Mouse (Mus musculus) hindbrain, embryonic 14.5 days (tissue): Measurements from ENCODE around the gene Cyp2c23. TPM values are rescaled to one million over a fixed set of nuclear protein-coding genes. Genes with fewer than 3 reads are reported as not detected.
A peak's percentile ranks its signal among the peaks of the same experiment; 100 is the strongest.

Experiments used
- ATAC-seq: fragments of 200-750 bp; cut with Nextera tagmentation; 2 replicates; pipeline ENCODE4 v1.8.0; 2017; ENCODE audit warnings: moderate number of reproducible peaks, mild to moderate bottlenecking, moderate TSS enrichment, moderate library complexity; ENCODE audit not compliant: low FRiP score
- DNase-seq: peaks from one replicate; pipeline ENCODE4 v3.0.0-alpha.2; 2015; ENCODE audit warnings: low spot score
- H3K27ac ChIP-seq: fragments of 300-500 bp; sonication (generic); 2 replicates; pipeline ENCODE4 v1.5.1; 2014; ENCODE audit warnings: mild to moderate bottlenecking, moderate library complexity
- H3K27me3 ChIP-seq: fragments of 300-500 bp; sonication (generic); 2 replicates; pipeline ENCODE4 v1.6.1; 2014; ENCODE audit warnings: mild to moderate bottlenecking, low read length, mixed read lengths; ENCODE audit not compliant: control insufficient read depth, insufficient read depth
- H3K36me3 ChIP-seq: fragments of 300-500 bp; sonication (generic); replicated peaks from 2 replicates; pipeline ENCODE4 v1.6.1; 2014; ENCODE audit not compliant: control insufficient read depth, insufficient read depth
- H3K4me1 ChIP-seq: fragments of 300-500 bp; sonication (generic); replicated peaks from 2 replicates; pipeline ENCODE4 v1.6.1; 2014; ENCODE audit warnings: antibody characterized with exemption, low read length, mixed read lengths; ENCODE audit not compliant: control insufficient read depth, insufficient read depth
- H3K4me2 ChIP-seq: fragments of 300-500 bp; sonication (generic); replicated peaks from 2 replicates; pipeline ENCODE4 v1.6.1; 2014; ENCODE audit warnings: mild to moderate bottlenecking, moderate library complexity
- H3K4me3 ChIP-seq: fragments of 300-500 bp; sonication (generic); replicated peaks from 2 replicates; pipeline ENCODE4 v1.5.1; 2014; ENCODE audit warnings: mild to moderate bottlenecking, low read length
- H3K9ac ChIP-seq: fragments of 300-500 bp; sonication (generic); 2 replicates; pipeline ENCODE4 v1.6.1; 2014
- H3K9me3 ChIP-seq: fragments of 300-500 bp; sonication (generic); 2 replicates; pipeline ENCODE4 v1.6.1; 2016; ENCODE audit warnings: low read length; ENCODE audit not compliant: control insufficient read depth
- WGBS: fragments of 180-500 bp; shearing (Covaris S2); extraction: QIAGEN DNeasy Blood & Tissue Kit; methylation state at CpG from one replicate; pipeline ENCODE4 v1.1.7; 2014; 5-methylcytosine and 5-hydroxymethylcytosine counted together
- polyA plus RNA-seq: library from polyadenylated mRNA; unstranded; fragments of >200 nt; fragmentation: Nextera tagmentation; extraction: Ambion mirVana; gene quantifications from 2 replicates; pipeline ENCODE4 v1.2.1, GENCODE M21; 2014

The Cyp2c23 gene
- polyA plus RNA-seq, 1 experiment from 2014 or later: not detected

- no peaks in the 10 kb centered on the region for H3K27me3 ChIP-seq
- peak within 1 kb of the TSS; percentile 13 for H3K4me3 ChIP-seq
- H3K4me2 ChIP-seq: peak within 1 kb of the TSS; percentile 48
- no peak for DNase-seq
- no peaks in the 10 kb centered on the region for H3K9me3 ChIP-seq
- no peaks in the 10 kb centered on the region for H3K36me3 ChIP-seq
- peaks cover 6% of the 10 kb centered on the region; the same call in 1 of the 2 replicates for H3K4me1 ChIP-seq
- peak within 1 kb of the TSS; percentile 21; the same call in 1 of the 2 replicates for H3K9ac ChIP-seq
- 12% methylated on average over 30 of the region's 30 CpGs for whole genome bisulfite sequencing
- no peak for ATAC-seq
- H3K27ac ChIP-seq: no peak within 1 kb of the TSS
Observed at GRCm38 (mm10) chr19:43986069-43986794, 42.8 kb downstream of the Cyp2c23 start, which contains the start of gene Cpn1. Gene Cpn1, minus strand, starts transcription at chr19:43986556.

- Histone ChIP-seq H3K27ac (no peak overlapping the region), H3K4me1 (peaks cover 6% of the 10 kb centered on the region; the same call in 1 of the 2 replicates), H3K4me3 (no peak overlapping the region), H3K36me3 (no peaks in the 10 kb centered on the region), H3K9me3 (no peaks in the 10 kb centered on the region), H3K9ac (no peak overlapping the region), H3K4me2 (no peak overlapping the region), H3K27me3 (no peaks in the 10 kb centered on the region)
- ATAC-seq (no peak), DNase-seq (no peak)
- WGBS: 92% methylated on average over 5 of the region's 5 CpGs
Observed at GRCm38 (mm10) chr19:43981992-43982391, 47.0 kb downstream of the Cyp2c23 start.

GRCm38 (mm10) chr19:43980711-43981110, 48.3 kb downstream of the Cyp2c23 start:
- ATAC-seq: no peak

GRCm38 (mm10) chr19:43977799-43978198, 51.2 kb downstream of the Cyp2c23 start:
- Histone ChIP-seq H3K9ac (no peak overlapping the region), H3K27ac (no peak overlapping the region), H3K9me3 (no peaks in the 10 kb centered on the region), H3K27me3 (no peaks in the 10 kb centered on the region), H3K4me3 (no peak overlapping the region), H3K4me1 (no peaks in the 10 kb centered on the region), H3K4me2 (no peak overlapping the region), H3K36me3 (no peaks in the 10 kb centered on the region)
- WGBS: 93% methylated on average over 3 of the region's 3 CpGs
- ATAC-seq (no peak), DNase-seq (no peak)

More at GRCm38 (mm10) chr19:43980711-43981110, 48.3 kb downstream of the Cyp2c23 start:
- Histone ChIP-seq H3K27ac (no peak overlapping the region), H3K36me3 (no peaks in the 10 kb centered on the region), H3K4me3 (no peak overlapping the region), H3K9me3 (no peaks in the 10 kb centered on the region), H3K4me1 (no peaks in the 10 kb centered on the region), H3K4me2 (no peak overlapping the region), H3K9ac (no peak overlapping the region), H3K27me3 (no peaks in the 10 kb centered on the region)
- no peak for DNase-seq
- 95% methylated on average over 17 of the region's 17 CpGs for WGBS

GRCm38 (mm10) chr19:43976661-43977060, 52.3 kb downstream of the Cyp2c23 start:
- H3K36me3 ChIP-seq: no peaks in the 10 kb centered on the region
- no peak overlapping the region for H3K4me3 ChIP-seq
- H3K4me1 ChIP-seq: no peaks in the 10 kb centered on the region
- ATAC-seq (no peak), DNase-seq (no peak)
- 79% methylated on average over 6 of the region's 6 CpGs for WGBS
- H3K27me3 ChIP-seq: no peaks in the 10 kb centered on the region
- no peaks in the 10 kb centered on the region for H3K9me3 ChIP-seq
- no peak overlapping the region for H3K27ac ChIP-seq
- no peak overlapping the region for H3K9ac ChIP-seq
- H3K4me2 ChIP-seq: no peak overlapping the region

DNA sequence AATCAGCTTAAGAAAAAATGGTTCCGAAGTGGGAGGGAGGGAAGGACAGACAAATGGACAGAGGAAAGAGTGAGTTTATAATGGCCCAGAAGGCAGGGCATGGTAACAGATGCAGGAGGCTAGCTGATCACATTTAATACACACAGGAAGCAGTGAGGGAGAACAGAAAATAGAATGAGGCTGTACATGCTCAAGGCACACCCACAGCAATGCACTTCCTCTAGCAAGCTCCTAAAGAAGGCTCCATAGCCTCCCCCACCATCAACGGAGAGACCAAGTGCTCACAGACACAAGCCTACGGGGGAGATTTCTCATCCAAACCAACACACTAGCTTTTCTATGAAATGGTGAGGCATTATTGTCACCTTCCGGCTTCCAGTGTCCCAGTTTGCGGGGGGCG, 54.8 kb downstream of the Cyp2c23 start:
- no peaks in the 10 kb centered on the region for H3K27me3 ChIP-seq
- ATAC-seq (no peak), DNase-seq (no peak)
- no peaks in the 10 kb centered on the region for H3K4me1 ChIP-seq
- H3K9me3 ChIP-seq: no peaks in the 10 kb centered on the region
- no peak overlapping the region for H3K9ac ChIP-seq
- H3K36me3 ChIP-seq: no peaks in the 10 kb centered on the region
- no peak overlapping the region for H3K27ac ChIP-seq
- H3K4me3 ChIP-seq: no peak overlapping the region
- WGBS: 90% methylated on average over 6 of the region's 6 CpGs
- no peak overlapping the region for H3K4me2 ChIP-seq

DNA sequence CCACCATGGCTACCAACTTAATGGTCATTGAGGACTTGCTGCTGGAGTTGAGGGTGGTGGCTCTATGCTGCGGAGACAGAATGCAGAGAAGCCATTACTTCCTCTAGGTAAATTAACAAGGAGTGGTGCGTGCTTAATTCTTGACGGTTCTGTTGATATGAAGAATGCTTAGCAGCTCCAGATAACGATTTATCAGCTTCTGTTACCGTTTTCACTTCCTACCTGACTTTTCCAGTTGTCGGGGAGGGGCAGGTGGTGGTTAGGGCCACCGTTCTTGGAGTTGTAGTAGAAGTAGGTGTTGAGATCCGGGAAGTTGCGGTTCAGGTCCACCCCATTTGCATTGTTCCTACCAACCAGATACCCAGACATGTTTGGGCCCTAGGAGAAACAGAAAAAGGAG, 55.3 kb downstream of the Cyp2c23 start:
- no peaks in the 10 kb centered on the region for H3K27me3 ChIP-seq
- no peak overlapping the region for H3K4me3 ChIP-seq
- no peak overlapping the region for H3K4me2 ChIP-seq
- H3K27ac ChIP-seq: no peak overlapping the region
- no peak for ATAC-seq
- DNase-seq: no peak
- H3K9me3 ChIP-seq: no peaks in the 10 kb centered on the region
- no peaks in the 10 kb centered on the region for H3K36me3 ChIP-seq
- WGBS: 93% methylated on average over 9 of the region's 9 CpGs
- H3K9ac ChIP-seq: no peak overlapping the region
- no peaks in the 10 kb centered on the region for H3K4me1 ChIP-seq

DNA sequence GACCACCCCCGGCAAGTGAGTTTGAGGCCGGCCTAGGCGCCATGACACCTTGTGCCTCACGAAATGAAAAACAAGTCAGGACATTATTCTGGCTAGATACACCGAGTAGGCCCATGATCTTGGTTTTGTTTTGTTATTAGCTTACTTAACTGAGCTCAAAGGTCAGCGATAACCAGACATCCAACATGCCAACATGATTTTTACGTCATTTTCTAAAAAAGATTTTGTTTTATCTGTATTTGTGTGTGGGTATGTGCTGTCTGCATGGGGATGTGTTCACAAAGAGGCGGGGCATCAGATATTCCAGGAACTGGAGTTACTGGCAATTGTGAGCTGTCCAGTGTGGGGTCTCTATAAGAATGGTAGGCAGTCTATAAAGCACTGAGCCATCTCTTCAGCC, 56.9 kb downstream of the Cyp2c23 start:
- H3K36me3 ChIP-seq: no peaks in the 10 kb centered on the region
- no peak for ATAC-seq
- H3K4me3 ChIP-seq: no peak overlapping the region
- no peak for DNase-seq
- H3K9ac ChIP-seq: no peak overlapping the region
- H3K27me3 ChIP-seq: no peaks in the 10 kb centered on the region
- WGBS: 96% methylated on average over 8 of the region's 8 CpGs
- no peak overlapping the region for H3K4me2 ChIP-seq
- H3K9me3 ChIP-seq: no peaks in the 10 kb centered on the region
- no peak overlapping the region for H3K27ac ChIP-seq
- no peaks in the 10 kb centered on the region for H3K4me1 ChIP-seq

DNA sequence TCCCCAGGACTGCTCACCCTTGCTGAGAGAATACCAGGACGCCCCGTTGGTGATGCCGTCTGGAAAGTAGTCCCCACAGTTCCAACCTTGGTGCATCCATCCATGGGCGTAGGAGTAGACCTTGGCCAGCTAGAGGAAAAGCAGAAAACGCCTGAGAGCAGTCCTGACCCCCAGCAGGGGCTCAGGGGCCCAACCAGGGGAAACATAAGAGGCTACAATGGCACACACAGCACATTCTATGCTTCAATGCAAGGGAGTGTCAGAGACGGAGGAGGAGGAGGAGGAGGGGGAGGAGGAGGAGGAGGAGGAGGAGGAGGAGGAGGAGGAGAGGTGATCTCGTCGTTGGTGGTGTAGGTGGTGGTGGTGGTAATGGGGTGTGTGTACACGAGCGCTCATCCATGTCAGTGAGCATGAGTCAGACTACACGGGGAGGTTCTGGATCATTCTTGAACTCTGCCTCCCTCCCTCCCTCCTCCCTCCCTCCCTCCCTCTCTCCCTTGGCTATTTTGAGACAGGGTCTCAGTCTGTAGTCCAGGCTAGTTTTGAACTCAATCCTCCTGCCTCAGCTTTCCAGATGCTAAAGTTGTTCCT, 60.5 kb downstream of the Cyp2c23 start:
- no peak overlapping the region for H3K4me3 ChIP-seq
- no peaks in the 10 kb centered on the region for H3K36me3 ChIP-seq
- DNase-seq (no peak), ATAC-seq (no peak)
- no peaks in the 10 kb centered on the region for H3K4me1 ChIP-seq
- 50% methylated on average over 9 of the region's 11 CpGs for WGBS
- no peaks in the 10 kb centered on the region for H3K9me3 ChIP-seq
- H3K27ac ChIP-seq: no peak overlapping the region
- no peak overlapping the region for H3K4me2 ChIP-seq
- no peak overlapping the region for H3K9ac ChIP-seq
- H3K27me3 ChIP-seq: no peaks in the 10 kb centered on the region
